Mouse (Mus musculus) heart, postnatal 0 days (tissue): ENCODE results near the gene Mad2l2.

Experiments
- CTCF ChIP-seq: IDR thresholded peaks from 2 replicates; pipeline ENCODE4 v1.5.1; 2016; ENCODE audit warnings: antibody characterized with exemption, control low read depth, low read depth
- EP300 ChIP-seq: IDR thresholded peaks from 2 replicates; pipeline ENCODE4 v1.6.1; 2016; ENCODE audit warnings: antibody characterized with exemption, low read depth

DNA sequence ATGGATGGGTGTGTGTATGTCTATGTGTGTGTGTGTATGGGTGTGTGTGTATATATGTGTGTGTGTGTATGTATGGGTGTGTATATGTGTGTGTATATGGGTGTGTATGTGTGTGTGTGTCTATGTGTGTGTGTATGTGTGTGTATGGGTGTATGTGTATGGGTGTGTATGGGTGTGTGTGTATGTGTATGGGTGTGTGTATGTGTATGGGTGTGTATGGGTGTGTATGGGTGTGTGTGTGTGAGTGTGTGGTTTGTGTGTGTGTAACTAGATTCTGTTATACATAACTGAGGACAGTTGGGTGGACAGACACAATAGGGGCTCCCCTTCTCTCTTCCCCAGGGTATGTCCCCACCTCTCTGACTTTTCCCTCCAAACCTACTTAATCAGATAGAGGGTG lies 64.2 kb downstream of the Mad2l2 start:
- TF ChIP-seq EP300 (no peak), CTCF (no peak)
